ENCODE assay signal across 10 mouse cellular contexts in the genomic region with DNA sequence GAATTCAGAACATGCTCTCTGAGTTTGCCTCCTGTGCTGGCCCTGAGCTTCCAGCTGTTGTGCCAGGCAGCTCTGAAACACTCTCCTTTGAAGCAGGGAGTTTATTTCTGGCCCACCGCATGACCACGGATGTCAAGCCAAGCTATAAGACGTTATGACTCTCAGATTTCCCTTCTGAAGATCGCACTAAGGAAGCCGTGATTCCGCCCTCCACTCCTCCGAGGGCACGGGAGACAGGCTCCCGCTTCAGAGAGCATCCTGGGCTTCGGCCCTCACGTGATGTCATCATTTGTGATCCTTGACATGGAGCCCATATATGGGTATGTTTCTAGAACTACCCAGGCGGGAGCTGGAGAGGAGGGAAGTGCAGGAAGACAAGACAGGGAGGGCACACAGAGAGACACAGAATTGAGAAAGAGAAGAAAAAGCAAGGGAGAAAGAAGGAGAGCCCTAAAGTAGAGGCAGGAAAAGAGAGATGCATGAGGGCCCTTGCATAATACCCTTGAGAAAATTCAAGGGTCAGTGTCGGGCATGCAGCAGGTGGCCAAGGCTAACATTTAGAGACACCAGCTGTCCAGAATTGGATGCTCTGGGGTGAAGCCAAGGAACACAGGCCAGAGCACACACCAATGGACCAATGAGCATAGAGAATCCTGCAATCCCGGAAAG. TPM values are rescaled to one million over a fixed set of nuclear protein-coding genes. Genes with fewer than 3 reads are reported as not detected.
DNase-seq lines count a peak whose midpoint lies in the region; ATAC-seq and TF ChIP-seq lines count a peak whose summit lies in the region.
"Had no signal": no experiment of that assay in that cellular context is flagged by ENCODE, and none has a peak within 500 bp of the region (broad histone marks: within the 10 kb centered on the region; RNA-seq: fewer than 3 reads in every experiment).

A gene (minus strand): TSS at position 256 of the 669 bp plus-strand sequence.

- no peak for ATAC-seq in lung, embryonic 15.5 days (ENCODE audit: borderline replicate concordance, extremely low read depth, low FRiP score, low TSS enrichment)
- peak; percentile 74; the same call in 1 of the 2 replicates for ATAC-seq in stomach, postnatal 0 days (ENCODE audit: low FRiP score, low TSS enrichment)
- ATAC-seq in forebrain, embryonic 16.5 days: no peak
- ATAC-seq: forebrain, postnatal 0 days; liver, embryonic 12.5 days had no signal

- no peaks in the 10 kb centered on the region for H3K9me3 ChIP-seq in lung, embryonic 15.5 days
- H3K9me3 ChIP-seq in stomach, postnatal 0 days (ENCODE audit: control insufficient read depth, low read length): no peaks in the 10 kb centered on the region
- H3K9me3 ChIP-seq in forebrain, embryonic 16.5 days (ENCODE audit: control insufficient read depth, low read length): no peaks in the 10 kb centered on the region
- H3K9me3 ChIP-seq: liver, embryonic 12.5 days had no signal

- no peak for TF ChIP-seq EP300 in stomach, postnatal 0 days (optimal IDR thresholded peaks at IDR 0.05)

- H3K4me2 ChIP-seq in lung, embryonic 15.5 days: no peak within 1 kb of the TSS
- peak within 1 kb of the TSS; percentile 49 for H3K4me2 ChIP-seq in stomach, postnatal 0 days (replicated peaks; ENCODE audit: low read depth)
- H3K4me2 ChIP-seq in forebrain, embryonic 16.5 days (ENCODE audit: low read length): no peak within 1 kb of the TSS
- H3K4me2 ChIP-seq: liver, embryonic 12.5 days had no signal

- H3K4me3 ChIP-seq in lung, embryonic 15.5 days: no peak within 1 kb of the TSS
- H3K4me3 ChIP-seq in stomach, postnatal 0 days (ENCODE audit: low read depth, low read length): peak within 1 kb of the TSS; percentile 15
- H3K4me3 ChIP-seq in forebrain, embryonic 16.5 days (replicated peaks; ENCODE audit: low read length): no peak within 1 kb of the TSS
- H3K4me3 ChIP-seq: liver, embryonic 12.5 days had no signal

- H3K27me3 ChIP-seq in lung, embryonic 15.5 days: no peaks in the 10 kb centered on the region
- no peaks in the 10 kb centered on the region for H3K27me3 ChIP-seq in stomach, postnatal 0 days (ENCODE audit: control insufficient read depth, insufficient read depth, low read length)
- no peaks in the 10 kb centered on the region for H3K27me3 ChIP-seq in forebrain, embryonic 16.5 days (replicated peaks; ENCODE audit: control insufficient read depth, insufficient read depth, low read length)

- H3K4me1 ChIP-seq in lung, embryonic 15.5 days: no peaks in the 10 kb centered on the region
- no peaks in the 10 kb centered on the region for H3K4me1 ChIP-seq in stomach, postnatal 0 days (replicated peaks; ENCODE audit: control insufficient read depth, insufficient read depth)
- H3K4me1 ChIP-seq in forebrain, embryonic 16.5 days (replicated peaks; ENCODE audit: control insufficient read depth, insufficient read depth, low read length): no peaks in the 10 kb centered on the region
- H3K4me1 ChIP-seq: liver, embryonic 12.5 days had no signal

- DNase-seq in lung, postnatal 25 days (ENCODE audit: low spot score): no peak
- DNase-seq in gonadal fat pad, adult 2 months (ENCODE audit: low read depth): no peak
- peak; percentile 73 for DNase-seq in heart, postnatal 4 days
- no peak for DNase-seq in stomach, postnatal 0 days (ENCODE audit: low spot score)
- no peak for DNase-seq in layer of hippocampus, adult 9-11 months
- no peak for DNase-seq in ovary, postnatal 36 days (ENCODE audit: low spot score)
- DNase-seq: forebrain, postnatal 0 days had no signal

- TF ChIP-seq CTCF in stomach, postnatal 0 days (IDR thresholded peaks at IDR 0.05; ENCODE audit: low read depth): no peak

- H3K9ac ChIP-seq in lung, embryonic 15.5 days: no peak within 1 kb of the TSS
- H3K9ac ChIP-seq in stomach, postnatal 0 days (ENCODE audit: low read length): peak within 1 kb of the TSS; percentile 43
- no peak within 1 kb of the TSS for H3K9ac ChIP-seq in forebrain, embryonic 16.5 days (replicated peaks; ENCODE audit: low read depth, low read length)
- H3K9ac ChIP-seq: forebrain, postnatal 0 days; liver, embryonic 12.5 days had no signal

- no peaks in the 10 kb centered on the region for H3K36me3 ChIP-seq in lung, embryonic 15.5 days
- H3K36me3 ChIP-seq in stomach, postnatal 0 days (ENCODE audit: control insufficient read depth, insufficient read depth, low read length): no peaks in the 10 kb centered on the region
- H3K36me3 ChIP-seq in forebrain, embryonic 16.5 days (ENCODE audit: control insufficient read depth, insufficient read depth): no peaks in the 10 kb centered on the region
- H3K36me3 ChIP-seq: liver, embryonic 12.5 days had no signal

- 37% methylated on average over 14 of the region's 14 CpGs for WGBS in lung, embryonic 15.5 days
- WGBS in stomach, postnatal 0 days: 41% methylated on average over 14 of the region's 14 CpGs
- 80% methylated on average over 14 of the region's 14 CpGs for WGBS in forebrain, embryonic 16.5 days

- H3K27ac ChIP-seq in lung, embryonic 15.5 days: peak within 1 kb of the TSS; percentile 41; the same call in 1 of the 2 replicates
- H3K27ac ChIP-seq in stomach, postnatal 0 days (replicated peaks): peak within 1 kb of the TSS; percentile 77
- no peak within 1 kb of the TSS for H3K27ac ChIP-seq in forebrain, embryonic 16.5 days (ENCODE audit: low read length)
- H3K27ac ChIP-seq: liver, embryonic 12.5 days had no signal

RNA-seq across cellular contexts. Expression of the gene that starts here (rescaled TPM):
- 8.6 TPM in 2 replicates for polyA plus RNA-seq in lung, embryonic 15.5 days (2015; fragmentation: Nextera tagmentation; extraction: Ambion mirVana)
- 15.0 and 21.0 TPM in 2 replicates for polyA plus RNA-seq in gonadal fat pad, adult 2 months (2012; rRNA removed)
- total RNA-seq in heart, postnatal 4 days (2021): 100 to 1,000 TPM; 330 to 353 TPM
- 17.4 and 20.2 TPM in 2 replicates for polyA plus RNA-seq in stomach, postnatal 0 days (2015; fragmentation: Nextera tagmentation; extraction: Ambion mirVana)
- polyA plus RNA-seq in forebrain, embryonic 16.5 days (2015; fragmentation: Nextera tagmentation; extraction: Ambion mirVana): 0.73 and 0.77 TPM in 2 replicates
